Mouse (Mus musculus) right cerebral cortex, adult 18-20 months (tissue): Measurements from ENCODE around the gene Fzr1.

ENCODE experiments used
- DNase-seq: peaks from one replicate; pipeline ENCODE4 v3.0.0; 2022; ENCODE audit warnings: mixed read lengths

Fzr1 gene

GRCm38 (mm10) chr10:81415549-81416310, 37.4 kb upstream of the Fzr1 start:
- DNase-seq, result no peak

GRCm38 (mm10) chr10:81415146-81415545, 36.8 kb upstream of the Fzr1 start:
- DNase-seq, result no peak

- DNase-seq, result no peak
These were observed 36.4 kb upstream of the Fzr1 start for GRCm38 (mm10) chr10:81414682-81415081.

- DNase-seq, result peak; percentile 84
These were observed 35.3 kb upstream of the Fzr1 start for GRCm38 (mm10) chr10:81413310-81414261.

- no peak for DNase-seq
These were observed 34.4 kb upstream of the Fzr1 start for GRCm38 (mm10) chr10:81412586-81413309.

GRCm38 (mm10) chr10:81411471-81412400, 33.4 kb upstream of the Fzr1 start:
- peak; percentile 73 for DNase-seq

GRCm38 (mm10) chr10:81410981-81411380, 32.7 kb upstream of the Fzr1 start:
- no peak for DNase-seq

- DNase-seq, result no peak
These were observed 32.0 kb upstream of the Fzr1 start for GRCm38 (mm10) chr10:81410350-81410749.

- DNase-seq, result no peak
These were observed 31.0 kb upstream of the Fzr1 start for GRCm38 (mm10) chr10:81409330-81409729.

GRCm38 (mm10) chr10:81408871-81409291, 30.6 kb upstream of the Fzr1 start:
- no peak for DNase-seq

- no peak for DNase-seq
These were observed 30.1 kb upstream of the Fzr1 start for GRCm38 (mm10) chr10:81408424-81408729.

- DNase-seq, result peak; percentile 83
These were observed 29.5 kb upstream of the Fzr1 start for GRCm38 (mm10) chr10:81407539-81408423.

- no peak for DNase-seq
These were observed 28.5 kb upstream of the Fzr1 start for GRCm38 (mm10) chr10:81406504-81407440.

- no peak for DNase-seq
These were observed 27.4 kb upstream of the Fzr1 start for GRCm38 (mm10) chr10:81405588-81406201.

- DNase-seq, result no peak
These were observed 26.4 kb upstream of the Fzr1 start for GRCm38 (mm10) chr10:81404720-81405119.

GRCm38 (mm10) chr10:81404082-81404481, 25.8 kb upstream of the Fzr1 start:
- DNase-seq, result no peak

GRCm38 (mm10) chr10:81403511-81403910, 25.2 kb upstream of the Fzr1 start:
- DNase-seq, result no peak

- DNase-seq, result no peak
These were observed 24.0 kb upstream of the Fzr1 start for GRCm38 (mm10) chr10:81402227-81402765.
